Mouse (Mus musculus) lung, postnatal 36 days (tissue): ENCODE measurements around the gene Ddn.

ENCODE experiments used
- DNase-seq: peaks from one replicate; pipeline ENCODE4 v3.0.0; 2022; ENCODE audit warnings: mixed read lengths

Ddn gene

DNA sequence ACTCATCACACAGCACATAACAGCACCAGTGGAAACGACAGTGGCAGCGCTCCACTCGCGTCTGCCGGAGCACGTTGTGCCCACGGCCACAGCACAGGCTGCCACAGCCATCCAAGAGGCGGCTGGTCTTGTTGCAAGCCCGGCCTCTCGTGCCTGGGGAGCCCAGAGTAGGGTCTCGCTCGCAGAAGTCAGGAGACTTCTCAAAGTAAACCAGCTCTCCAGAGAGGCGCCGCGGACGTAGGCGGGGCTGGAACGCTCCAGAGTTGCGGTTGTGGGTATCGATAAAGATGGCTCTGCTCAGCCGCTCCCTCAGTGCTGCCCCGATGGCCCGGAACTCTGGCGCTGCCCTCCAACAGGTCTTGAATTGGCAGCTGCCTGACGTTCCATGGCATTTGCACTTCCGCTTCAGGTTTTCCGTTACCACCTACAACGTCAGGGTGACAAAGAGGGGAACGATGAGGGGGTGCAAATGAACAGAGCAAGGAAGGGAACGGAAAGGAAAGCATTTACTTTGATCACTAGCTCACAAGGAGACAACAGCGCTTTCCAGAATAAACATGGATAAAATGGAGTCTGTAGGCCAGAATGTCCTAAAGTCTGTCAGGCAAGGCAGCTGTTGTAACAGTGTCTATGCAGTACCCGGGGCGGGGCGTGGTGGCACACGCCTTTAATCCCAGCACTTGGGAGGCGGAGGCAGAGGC lies 36.6 kb downstream of the Ddn start:
- peak; percentile 44 for DNase-seq

DNA sequence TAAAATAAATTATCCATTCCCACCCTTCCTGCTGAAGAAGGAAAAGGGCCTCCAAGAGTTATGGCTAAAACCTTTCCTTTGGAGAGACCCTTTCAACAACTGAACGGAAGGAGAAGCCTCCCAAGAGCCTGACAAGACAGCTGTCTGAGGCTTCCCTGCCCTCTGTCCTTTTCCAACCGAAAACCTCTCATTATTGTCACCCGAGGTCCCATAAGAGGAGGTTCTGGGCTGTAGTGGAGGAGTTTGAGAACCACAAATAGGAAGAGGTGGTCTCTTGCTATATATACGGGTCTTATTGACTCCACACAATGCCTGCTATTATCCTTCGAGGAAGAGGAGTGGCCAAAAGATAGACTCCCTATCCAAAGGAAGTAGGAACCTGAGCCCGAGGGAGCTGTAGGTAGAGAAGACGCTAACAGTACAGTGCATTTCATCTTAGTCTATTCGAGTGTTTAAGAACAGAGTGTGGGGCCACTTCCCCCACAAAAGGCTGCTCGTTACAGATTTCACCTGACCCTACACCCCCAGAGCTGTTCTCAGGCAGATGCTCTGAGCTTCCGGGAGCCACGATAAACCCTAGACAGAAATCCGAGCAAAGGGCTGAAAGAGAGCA lies 37.4 kb downstream of the Ddn start:
- DNase-seq = no peak

DNA sequence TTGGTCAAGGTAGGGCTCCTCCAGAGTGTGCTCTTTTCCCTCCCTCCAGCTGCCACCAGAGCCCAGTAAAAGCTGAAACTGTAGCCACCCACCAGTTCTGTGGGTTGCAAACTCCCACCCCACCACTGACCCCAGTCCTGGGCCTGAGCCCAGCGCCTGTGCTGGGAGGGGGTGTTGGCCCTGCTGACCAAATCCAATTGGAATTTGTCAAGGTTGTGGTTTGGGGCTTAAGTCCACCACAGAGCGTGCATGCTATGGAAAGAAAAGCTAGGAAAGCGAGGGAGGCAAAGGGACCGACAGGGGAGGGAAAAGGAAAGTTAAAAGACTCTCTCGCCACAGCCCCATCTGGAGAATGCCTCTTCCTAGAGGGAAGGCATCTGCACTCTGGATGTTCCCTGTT lies 41.0 kb downstream of the Ddn start:
- DNase-seq = no peak

DNA sequence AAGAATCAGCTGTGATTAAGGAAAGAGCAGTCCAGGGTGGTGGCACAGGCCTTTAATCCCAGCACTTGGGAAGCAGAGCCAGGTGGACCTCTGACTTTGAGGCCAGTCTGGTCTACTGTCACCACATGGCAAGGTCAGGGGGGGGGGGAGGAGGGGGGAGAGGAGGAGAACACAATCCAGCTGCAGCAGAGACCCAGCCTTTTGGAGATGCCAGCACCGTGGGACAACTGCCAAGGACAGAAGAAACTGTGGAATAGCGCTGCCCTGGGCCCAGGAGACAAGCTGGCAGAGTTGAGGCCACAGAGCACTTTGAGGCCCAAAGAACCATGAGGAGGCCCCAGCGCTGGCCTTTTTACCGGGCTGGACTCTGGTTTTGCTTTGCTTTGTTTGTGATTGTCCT lies 43.4 kb downstream of the Ddn start:
- no peak for DNase-seq

DNA sequence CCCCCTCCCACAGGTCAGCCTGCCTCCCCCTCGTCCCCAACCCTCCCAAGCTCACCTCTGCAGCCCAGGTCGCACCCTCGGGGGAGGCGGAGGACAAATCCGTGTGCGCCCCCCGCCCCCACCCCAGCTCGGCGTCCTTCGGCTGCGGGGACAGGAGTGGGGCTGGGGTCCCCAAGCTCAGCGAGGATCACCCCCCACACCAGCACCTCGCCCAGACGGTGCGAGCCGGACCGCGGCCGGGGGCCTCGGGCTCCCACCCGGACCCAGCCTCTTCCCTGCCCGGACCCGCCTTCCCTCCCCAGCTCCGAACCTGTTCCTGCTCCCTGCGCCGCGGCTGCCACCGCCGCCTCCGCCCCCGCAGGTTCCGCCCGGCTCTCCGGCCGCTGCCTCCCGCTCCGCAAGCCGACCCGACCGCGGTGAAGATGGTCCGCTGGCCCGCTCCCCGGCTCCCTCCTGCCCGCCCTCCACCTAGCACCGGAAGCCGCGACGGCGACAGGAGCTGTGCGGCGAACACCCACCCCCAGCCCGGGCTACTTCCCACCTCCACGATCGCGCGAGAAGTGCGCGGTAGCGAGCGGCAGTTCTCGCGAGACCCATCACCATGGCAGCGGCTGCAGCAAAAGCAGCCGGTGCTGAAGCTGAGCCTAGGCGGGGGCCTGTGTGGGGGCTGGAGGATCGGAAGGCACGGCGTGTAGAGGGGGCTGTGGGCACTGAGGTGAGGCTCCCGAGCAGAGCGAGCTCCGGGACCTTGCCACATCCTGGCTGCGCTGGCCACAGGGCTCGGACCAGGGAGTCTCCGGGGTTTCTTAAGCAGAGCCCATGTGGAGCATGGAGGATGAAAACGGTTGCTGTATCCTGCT lies 46.4 kb downstream of the Ddn start, which contains the start of gene Arf3:
TSS of gene Arf3 (minus strand) at position 545 of the 860 bp plus-strand sequence.
- peak; percentile 97 for DNase-seq

DNA sequence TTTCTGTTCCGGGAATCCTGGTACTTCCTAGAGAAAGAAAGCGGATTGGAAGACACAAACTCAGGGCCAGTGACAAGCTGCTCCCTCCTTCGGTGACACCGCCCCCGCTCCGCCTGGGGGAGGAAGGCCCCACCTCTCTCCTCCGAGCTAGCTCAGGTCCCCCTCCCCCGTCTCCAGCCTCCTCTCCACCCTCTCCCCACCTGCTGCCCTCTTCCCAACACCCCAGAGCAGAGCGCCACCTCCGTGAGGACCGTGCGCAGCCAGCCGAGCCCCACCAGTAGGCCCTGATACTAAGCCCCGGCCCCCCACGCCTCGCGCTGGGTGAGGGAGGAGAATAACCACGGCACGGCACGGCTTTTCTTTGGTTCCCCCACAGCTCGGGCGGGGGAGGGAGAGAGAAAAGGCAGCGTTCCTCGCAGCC lies 47.1 kb downstream of the Ddn start:
- peak; percentile 82 for DNase-seq

DNA sequence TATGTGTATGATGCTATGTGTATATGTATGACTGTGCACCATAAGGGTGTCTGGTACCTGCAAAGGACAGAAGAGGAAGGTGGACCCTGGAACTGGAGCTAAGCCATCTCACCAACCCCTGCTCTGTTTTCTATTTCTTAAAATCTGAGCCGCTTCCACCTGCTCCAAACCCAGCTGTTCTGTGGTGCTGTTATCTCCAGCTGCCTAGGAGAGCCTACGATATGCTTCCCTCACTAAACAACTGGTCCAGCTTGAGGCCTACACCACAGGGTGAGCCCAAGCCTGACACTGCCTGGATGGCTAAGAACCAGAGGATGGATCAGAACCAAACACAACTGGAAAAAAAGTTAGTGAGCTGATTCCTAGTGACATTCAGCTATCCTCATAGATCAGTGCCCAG lies 55.2 kb downstream of the Ddn start:
- DNase-seq = no peak
